ENCODE assay signal across 27 mouse cellular contexts in genomic region chr3:103867424-103867971, GRCm38 (mm10). TPM values are rescaled to one million over a fixed set of nuclear protein-coding genes. Genes with fewer than 3 reads are reported as not detected.
DNase-seq lines count a peak whose midpoint lies in the region; ATAC-seq and TF ChIP-seq lines count a peak whose summit lies in the region.
"Had no signal": no experiment of that assay in that cellular context is flagged by ENCODE, and none has a peak within 500 bp of the region (broad histone marks: within the 10 kb centered on the region; RNA-seq: fewer than 3 reads in every experiment).

No protein-coding gene starts in this region.

- WGBS in thymus, adult 2 months = 55% methylated on average over 5 of the region's 5 CpGs

- H3K27me3 ChIP-seq in thymus, adult 2 months (ENCODE audit: control insufficient read depth, insufficient read depth, low read length) = no peaks in the 10 kb centered on the region
- H3K27me3 ChIP-seq: embryonic facial prominence, embryonic 13.5 days; forebrain, embryonic 12.5 days; hindbrain, embryonic 12.5 days; limb, embryonic 15.5 days; liver, embryonic 15.5 days; lung, embryonic 15.5 days had no signal

- peak; percentile 8 for DNase-seq in heart, adult 11 months
- DNase-seq in heart, postnatal 10 days = no peak
- DNase-seq in thymus, adult 2 months = no peak
- no peak for DNase-seq in thymus, postnatal 36 days
- no peak for DNase-seq in lung, postnatal 25 days (ENCODE audit: low spot score)
- DNase-seq in embryo, embryonic 9.5 days (ENCODE audit: extremely low spot score) = no peak
- DNase-seq: adrenal gland, adult 8-10 months; cerebellum, adult 2 months; cerebellum, postnatal 25 days; heart, postnatal 14 days; kidney, adult 2 months; left cerebral cortex, postnatal 4 days; lung, postnatal 4 days; right cerebral cortex, postnatal 14 days; thymus, postnatal 14 days had no signal

- no peak for TF ChIP-seq CTCF in thymus, adult 2 months (IDR thresholded peaks at IDR 0.05; ENCODE audit: borderline replicate concordance, control insufficient read depth, extremely low read depth, insufficient read depth, low read length, poor library complexity)

- intact Hi-C loops in heart, postnatal 10 days (cut with DNase I) = no loop called here

- peaks cover 12% of the 10 kb centered on the region for H3K4me1 ChIP-seq in thymus, adult 2 months (replicated peaks; ENCODE audit: control insufficient read depth, insufficient read depth, low read length)
- H3K4me1 ChIP-seq: embryonic facial prominence, embryonic 13.5 days; forebrain, embryonic 12.5 days; hindbrain, embryonic 12.5 days; limb, embryonic 15.5 days; liver, embryonic 15.5 days; lung, embryonic 15.5 days had no signal

- peak overlapping the region; percentile 13; the same call in 1 of the 2 replicates for H3K27ac ChIP-seq in thymus, adult 2 months (ENCODE audit: control insufficient read depth, insufficient read depth, low read length)
- H3K27ac ChIP-seq: embryonic facial prominence, embryonic 13.5 days; forebrain, embryonic 12.5 days; hindbrain, embryonic 12.5 days; kidney, postnatal 0 days; limb, embryonic 15.5 days; liver, embryonic 15.5 days; lung, embryonic 15.5 days; stomach, postnatal 0 days had no signal

- H3K36me3 ChIP-seq in thymus, adult 2 months (ENCODE audit: control insufficient read depth, insufficient read depth, low read length) = peaks cover 3% of the 10 kb centered on the region; the same call in 1 of the 2 replicates
- H3K36me3 ChIP-seq: embryonic facial prominence, embryonic 13.5 days; forebrain, embryonic 12.5 days; hindbrain, embryonic 12.5 days; limb, embryonic 15.5 days; liver, embryonic 15.5 days; lung, embryonic 15.5 days had no signal

- peak; percentile 47 for ATAC-seq in inflammation-experienced regulatory T-cells, adult 6 months

- no peak overlapping the region for H3K4me3 ChIP-seq in thymus, adult 2 months (ENCODE audit: control insufficient read depth, insufficient read depth, low read length)
- H3K4me3 ChIP-seq: embryonic facial prominence, embryonic 13.5 days; erythroblast, embryonic 14.5 days; forebrain, embryonic 12.5 days; hindbrain, embryonic 12.5 days; limb, embryonic 15.5 days; liver, embryonic 15.5 days; lung, embryonic 15.5 days had no signal

- TF ChIP-seq POLR2A in thymus, adult 2 months (IDR thresholded peaks at IDR 0.05; ENCODE audit: control insufficient read depth, extremely low read depth, insufficient read depth, low read length, poor library complexity) = no peak

RNA-seq across cellular contexts. Expression of gene Ptpn22, which starts 7.9 kb away (rescaled TPM):
- under 1 TPM; 0.47 to 0.72 TPM for total RNA-seq in heart, postnatal 10 days (2021)
- 60.4 and 68.3 TPM in 2 replicates for polyA plus RNA-seq in thymus, adult 2 months (2012; rRNA removed)
- polyA plus RNA-seq in inflammation-experienced regulatory T-cells, adult 6 months (2017; shearing (Covaris generic)) = 100 to 1,000 TPM; 410 to 567 (median 415) TPM
- total RNA-seq: MEL; midbrain, postnatal 0 days had no signal
- polyA plus RNA-seq: erythroblast, embryonic 14.5 days had no signal

RNA-seq across cellular contexts. Expression of gene Bcl2l15, which starts 35.1 kb away (rescaled TPM):
- under 1 TPM in 1 of 2 experiments, not detected in 1; 0.32 TPM for total RNA-seq in heart, postnatal 10 days (2021)
- polyA plus RNA-seq in thymus, adult 2 months (2012; rRNA removed) = 0.37 and 0.84 TPM in 2 replicates
- polyA plus RNA-seq in inflammation-experienced regulatory T-cells, adult 6 months (2017; shearing (Covaris generic)) = 1 to 10 TPM in 2 of 3 experiments, under 1 TPM in 1; 0.93 to 9.9 (median 6.3) TPM
- total RNA-seq: heart, postnatal 14 days; MEL had no signal
- polyA plus RNA-seq: hindbrain, embryonic 12.5 days; midbrain, postnatal 0 days had no signal

RNA-seq across cellular contexts. Expression of gene Rsbn1, which starts 46.4 kb away (rescaled TPM):
- total RNA-seq in heart, postnatal 10 days (2021) = 10 to 100 TPM; 10.2 to 10.3 TPM
- polyA plus RNA-seq in thymus, adult 2 months (2012; rRNA removed) = 10.9 and 12.9 TPM in 2 replicates
- 10 to 100 TPM; 10.5 to 11.8 (median 11.2) TPM for polyA plus RNA-seq in inflammation-experienced regulatory T-cells, adult 6 months (2017; shearing (Covaris generic))

RNA-seq across cellular contexts. Expression of gene Gm43064, which starts 58.1 kb away (rescaled TPM):
- total RNA-seq in heart, postnatal 10 days (2021) = not detected
- 1.2 and 2.7 TPM in 2 replicates for polyA plus RNA-seq in thymus, adult 2 months (2012; rRNA removed)
- under 1 TPM in 2 of 3 experiments, not detected in 1; 0.13 to 0.78 TPM for polyA plus RNA-seq in inflammation-experienced regulatory T-cells, adult 6 months (2017; shearing (Covaris generic))
- total RNA-seq: adrenal gland, adult 8-10 months; left cerebral cortex, postnatal 4 days had no signal
- polyA plus RNA-seq: forebrain, embryonic 12.5 days had no signal

RNA-seq across cellular contexts. Expression of gene Ap4b1, which starts 58.2 kb away (rescaled TPM):
- 10 to 100 TPM; 11.5 to 14.0 TPM for total RNA-seq in heart, postnatal 10 days (2021)
- polyA plus RNA-seq in thymus, adult 2 months (2012; rRNA removed) = 24.0 and 24.4 TPM in 2 replicates
- polyA plus RNA-seq in inflammation-experienced regulatory T-cells, adult 6 months (2017; shearing (Covaris generic)) = 10 to 100 TPM; 16.5 to 21.5 (median 16.7) TPM
